Mouse (Mus musculus) liver, postnatal 0 days (tissue): ENCODE measurements around the gene Iqcn.

Source experiments
- CTCF ChIP-seq: sonication (generic); IDR thresholded peaks from 2 replicates; pipeline ENCODE4 v1.5.1; 2016; ENCODE audit warnings: antibody characterized with exemption, low read depth
- EP300 ChIP-seq: IDR thresholded peaks from 2 replicates; pipeline ENCODE4 v1.6.1; 2016; ENCODE audit warnings: antibody characterized with exemption, low read depth, mild to moderate bottlenecking

GRCm38 (mm10) chr8:70674716-70675115, 28.5 kb upstream of the Iqcn start:
- TF ChIP-seq EP300 (no peak), CTCF (no peak)
